Mouse (Mus musculus) adrenal gland, postnatal 0 days (tissue): Measurements from ENCODE around the gene Ubtd2. TPM values are rescaled to one million over a fixed set of nuclear protein-coding genes. Genes with fewer than 3 reads are reported as not detected.

Experiments used
- polyA plus RNA-seq: library from polyadenylated mRNA; unstranded; fragments of >200 nt; fragmentation: Nextera tagmentation; extraction: Ambion mirVana; gene quantifications from 2 replicates; pipeline ENCODE4 v1.2.1, GENCODE M21; 2015

Gene Ubtd2
- 20.8 and 26.3 TPM in 2 replicates for polyA plus RNA-seq

GRCm38 (mm10) chr11:32454800-32455506 is at the start of gene Ubtd2:
Gene Ubtd2, plus strand, starts transcription at chr11:32455370.

DNA sequence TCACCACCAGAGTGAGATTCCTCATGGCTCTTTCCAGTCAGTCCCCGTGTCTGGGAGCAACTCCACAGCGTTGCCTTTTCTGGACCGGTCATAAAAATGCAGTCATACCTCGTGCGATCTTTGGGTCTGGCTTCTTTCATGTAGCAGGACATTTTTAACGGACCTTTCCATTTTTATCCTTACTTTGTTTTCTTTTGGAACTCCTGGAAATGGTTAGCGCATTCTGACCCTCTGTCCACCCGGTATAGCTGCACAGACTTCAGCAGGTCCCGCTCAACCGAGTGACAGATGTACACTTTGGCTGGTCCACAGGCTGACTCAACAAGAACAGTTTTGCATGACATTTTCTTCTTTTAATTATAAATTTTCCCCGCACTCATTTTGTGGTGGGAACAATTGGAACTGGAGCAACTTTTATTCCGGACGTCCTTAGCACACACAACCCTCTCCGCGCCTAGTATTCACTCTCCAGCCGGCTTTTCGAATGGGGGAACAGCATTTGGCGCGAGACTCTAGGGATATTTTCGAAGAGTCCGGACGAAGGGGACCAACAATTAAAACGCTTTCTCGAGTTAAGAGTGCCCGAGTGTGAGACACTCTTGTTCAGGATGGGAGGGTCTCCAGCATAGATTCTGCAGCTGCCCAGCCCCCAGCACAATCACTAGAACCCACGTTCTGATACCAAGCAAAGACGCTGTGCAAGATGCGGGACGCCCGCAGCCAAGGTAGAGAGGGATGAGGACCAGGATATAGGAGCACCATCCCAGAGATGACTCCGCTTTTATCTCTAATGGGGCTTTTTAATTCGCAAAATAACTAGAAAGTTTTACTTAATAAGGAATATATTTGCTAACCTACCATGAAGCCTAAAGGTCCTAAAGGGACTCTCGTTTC is 76.9 kb downstream of the Ubtd2 start, which contains the start of gene Efcab9:
Gene Efcab9 (minus strand): TSS at position 211 of the 894 bp plus-strand sequence.

DNA sequence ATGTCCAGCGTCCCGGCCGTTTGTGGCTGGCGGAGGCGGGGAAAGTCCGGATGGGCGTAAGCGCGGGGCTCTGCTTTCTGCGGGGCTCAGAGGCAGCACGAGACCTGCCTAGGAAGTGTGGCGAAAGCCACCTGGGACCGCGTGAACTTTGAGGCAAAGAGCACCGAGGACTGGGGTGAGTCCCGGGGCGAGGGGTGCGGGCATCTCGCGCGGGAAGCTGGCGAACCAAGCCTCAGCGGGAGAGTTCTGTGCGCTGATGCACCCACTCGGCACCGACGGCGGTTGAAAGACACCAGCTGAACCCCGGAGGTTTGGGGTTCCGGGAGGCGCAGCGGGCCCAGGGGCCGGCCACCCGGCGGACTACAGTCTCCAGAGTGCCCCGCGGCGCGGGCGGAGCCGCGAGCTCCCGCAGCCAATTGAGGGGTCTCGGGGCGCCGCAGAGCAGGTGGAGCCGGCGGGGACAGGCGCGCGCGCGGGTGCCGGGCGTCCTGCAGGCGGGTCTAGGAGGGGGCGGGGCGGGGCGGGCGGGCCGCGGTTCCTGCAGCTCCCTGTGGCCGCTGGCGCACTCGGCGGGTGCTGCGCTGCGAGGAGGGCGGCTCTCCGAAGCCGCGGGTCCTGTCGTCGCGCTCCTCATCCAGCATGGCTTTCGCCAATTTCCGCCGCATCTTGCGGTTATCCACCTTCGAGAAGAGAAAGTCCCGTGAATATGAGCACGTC is 77.8 kb downstream of the Ubtd2 start, which contains the start of gene Stk10:
Gene Stk10 (plus strand): TSS at position 541 of the 717 bp plus-strand sequence.

Other genes with a start within 250 kb of the Ubtd2 start
- 54.3 and 85.1 TPM in 2 replicates for gene Snrnp25, start 250.0 kb upstream of the Ubtd2 start, polyA plus RNA-seq
- gene Rhbdf1, start 233.1 kb upstream of the Ubtd2 start, polyA plus RNA-seq: 38.0 and 45.8 TPM in 2 replicates
- gene Mpg, start 228.9 kb upstream of the Ubtd2 start, polyA plus RNA-seq: 31.8 and 38.2 TPM in 2 replicates
- gene Nprl3, start 187.7 kb upstream of the Ubtd2 start, polyA plus RNA-seq: 26.1 and 45.7 TPM in 2 replicates
- 0.76 and 2.2 TPM in 2 replicates for gene Hba-x, start 179.0 kb upstream of the Ubtd2 start, polyA plus RNA-seq
- gene Hba-a1, start 171.9 kb upstream of the Ubtd2 start, polyA plus RNA-seq: 5,004 and 6,789 TPM in 2 replicates
- 6.0 and 6.7 TPM in 2 replicates for gene Hbq1b, start 168.4 kb upstream of the Ubtd2 start, polyA plus RNA-seq
- gene Hba-a2, start 158.9 kb upstream of the Ubtd2 start, polyA plus RNA-seq: 12,058 and 16,203 TPM in 2 replicates
- gene Hbq1a, start 155.3 kb upstream of the Ubtd2 start, polyA plus RNA-seq: 0.72 and 0.87 TPM in 2 replicates
- 5.6 and 8.0 TPM in 2 replicates for gene Sh3pxd2b, start 107.5 kb upstream of the Ubtd2 start, polyA plus RNA-seq
- gene Efcab9, start 76.7 kb downstream of the Ubtd2 start, polyA plus RNA-seq: 0.47 TPM in 1 of 2 replicates, not detected in the other
- 2.1 and 2.4 TPM in 2 replicates for gene Stk10, start 77.9 kb downstream of the Ubtd2 start, polyA plus RNA-seq
- 42.5 and 59.5 TPM in 2 replicates for gene Fbxw11, start 187.4 kb downstream of the Ubtd2 start, polyA plus RNA-seq